Mouse (Mus musculus) neural tube, embryonic 13.5 days (tissue): ENCODE data around the gene Gm49325. TPM values are rescaled to one million over a fixed set of nuclear protein-coding genes. Genes with fewer than 3 reads are reported as not detected.
A peak's percentile ranks its signal among the peaks of the same experiment; 100 is the strongest.

Source experiments
- ATAC-seq: fragments of 200-750 bp; cut with Nextera tagmentation; 2 replicates; pipeline ENCODE4 v1.8.0; 2017; ENCODE audit warnings: low read depth, mild to moderate bottlenecking, moderate TSS enrichment, moderate library complexity
- H3K27ac ChIP-seq: fragments of 300-500 bp; sonication (generic); replicated peaks from 2 replicates; pipeline ENCODE4 v1.5.1; 2015; ENCODE audit warnings: moderate library complexity, mild to moderate bottlenecking, inconsistent platforms
- H3K27me3 ChIP-seq: fragments of 300-500 bp; sonication (generic); 2 replicates; pipeline ENCODE4 v1.6.1; 2015; ENCODE audit warnings: mild to moderate bottlenecking, inconsistent platforms
- H3K36me3 ChIP-seq: fragments of 300-500 bp; sonication (generic); 2 replicates; pipeline ENCODE4 v1.6.1; 2015; ENCODE audit warnings: mild to moderate bottlenecking, inconsistent platforms
- H3K4me1 ChIP-seq: fragments of 300-500 bp; sonication (generic); replicated peaks from 2 replicates; pipeline ENCODE4 v1.6.1; 2015; ENCODE audit warnings: inconsistent platforms
- H3K4me2 ChIP-seq: fragments of 300-500 bp; sonication (generic); 2 replicates; pipeline ENCODE4 v1.6.1; 2015; ENCODE audit warnings: inconsistent platforms, mild to moderate bottlenecking, moderate library complexity
- H3K4me3 ChIP-seq: fragments of 300-500 bp; sonication (generic); 2 replicates; pipeline ENCODE4 v1.5.1; 2015; ENCODE audit warnings: mild to moderate bottlenecking, inconsistent platforms
- H3K9ac ChIP-seq: fragments of 300-500 bp; sonication (generic); 2 replicates; pipeline ENCODE4 v1.6.1; 2015; ENCODE audit warnings: moderate library complexity, mild to moderate bottlenecking, inconsistent platforms
- H3K9me3 ChIP-seq: fragments of 300-500 bp; sonication (generic); 2 replicates; pipeline ENCODE4 v1.6.1; 2016; ENCODE audit warnings: inconsistent platforms
- WGBS: fragments of 180-500 bp; shearing (Covaris S2); methylation state at CpG from one replicate; pipeline ENCODE4 v1.1.7; 2015; 5-methylcytosine and 5-hydroxymethylcytosine counted together
- polyA plus RNA-seq: library from polyadenylated mRNA; unstranded; fragments of >200 nt; fragmentation: Nextera tagmentation; extraction: Ambion mirVana; gene quantifications from 2 replicates; pipeline ENCODE4 v1.2.1, GENCODE M21; 2015

Gene Gm49325
- 2.0 and 8.6 TPM in 2 replicates for polyA plus RNA-seq

GRCm38 (mm10) chr10:77605908-77606826 lies at the start of gene Gm49325, which contains the start of gene Sumo3:
Gm49325 (plus strand) TSS chr10:77606197.
Sumo3 (plus strand) TSS chr10:77606097.
- ATAC-seq = peak; percentile 85
- peak within 1 kb of the TSS; percentile 80 for H3K9ac ChIP-seq

GRCm38 (mm10) chr10:77556631-77557030 lies 49.4 kb upstream of the Gm49325 start:
- Histone ChIP-seq H3K27ac (no peak overlapping the region), H3K36me3 (no peaks in the 10 kb centered on the region), H3K9me3 (no peaks in the 10 kb centered on the region), H3K4me3 (no peak overlapping the region), H3K9ac (no peak overlapping the region), H3K27me3 (no peaks in the 10 kb centered on the region), H3K4me2 (no peak overlapping the region), H3K4me1 (no peaks in the 10 kb centered on the region)
- WGBS = 95% methylated on average over 7 of the region's 7 CpGs
- no peak for ATAC-seq

More at GRCm38 (mm10) chr10:77605908-77606826, at the start of gene Gm49325, which contains the start of gene Sumo3:
- Histone ChIP-seq H3K36me3 (peaks cover 26% of the 10 kb centered on the region), H3K4me3 (peak within 1 kb of the TSS; percentile 75), H3K27ac (peak within 1 kb of the TSS; percentile 94), H3K4me2 (peak within 1 kb of the TSS; percentile 93), H3K27me3 (no peaks in the 10 kb centered on the region), H3K9me3 (peaks cover 5% of the 10 kb centered on the region; the same call in 1 of the 2 replicates), H3K4me1 (peaks cover 31% of the 10 kb centered on the region)
- under 1% methylated on average over 119 of the region's 119 CpGs for WGBS

GRCm38 (mm10) chr10:77557641-77558040 lies 48.4 kb upstream of the Gm49325 start:
- Histone ChIP-seq H3K27ac (no peak overlapping the region), H3K36me3 (no peaks in the 10 kb centered on the region), H3K9me3 (no peaks in the 10 kb centered on the region), H3K27me3 (no peaks in the 10 kb centered on the region), H3K9ac (no peak overlapping the region), H3K4me2 (no peak overlapping the region), H3K4me1 (no peaks in the 10 kb centered on the region), H3K4me3 (no peak overlapping the region)
- ATAC-seq = no peak
- WGBS = 90% methylated on average over 4 of the region's 4 CpGs

GRCm38 (mm10) chr10:77560090-77560489 lies 45.9 kb upstream of the Gm49325 start:
- Histone ChIP-seq H3K36me3 (no peaks in the 10 kb centered on the region), H3K27ac (no peak overlapping the region), H3K9me3 (no peaks in the 10 kb centered on the region), H3K4me2 (no peak overlapping the region), H3K4me3 (no peak overlapping the region), H3K9ac (no peak overlapping the region), H3K27me3 (no peaks in the 10 kb centered on the region), H3K4me1 (no peaks in the 10 kb centered on the region)
- no peak for ATAC-seq
- WGBS = 93% methylated on average over 11 of the region's 11 CpGs

- no peak for ATAC-seq
- WGBS = 88% methylated on average over 9 of the region's 9 CpGs
Observed at GRCm38 (mm10) chr10:77560830-77561229, 45.2 kb upstream of the Gm49325 start.

GRCm38 (mm10) chr10:77561508-77561907 lies 44.5 kb upstream of the Gm49325 start:
- Histone ChIP-seq H3K4me3 (no peak overlapping the region), H3K27ac (no peak overlapping the region), H3K27me3 (no peaks in the 10 kb centered on the region), H3K9ac (no peak overlapping the region), H3K36me3 (no peaks in the 10 kb centered on the region), H3K9me3 (no peaks in the 10 kb centered on the region), H3K4me2 (no peak overlapping the region), H3K4me1 (no peaks in the 10 kb centered on the region)
- 61% methylated on average over 2 of the region's 2 CpGs for WGBS
- ATAC-seq = no peak

More at GRCm38 (mm10) chr10:77560830-77561229, 45.2 kb upstream of the Gm49325 start:
- Histone ChIP-seq H3K27ac (no peak overlapping the region), H3K4me2 (no peak overlapping the region), H3K9ac (no peak overlapping the region), H3K4me1 (no peaks in the 10 kb centered on the region), H3K27me3 (no peaks in the 10 kb centered on the region), H3K36me3 (no peaks in the 10 kb centered on the region), H3K9me3 (no peaks in the 10 kb centered on the region), H3K4me3 (no peak overlapping the region)

- H3K27me3 ChIP-seq = no peaks in the 10 kb centered on the region
- H3K4me2 ChIP-seq = no peak overlapping the region
- no peaks in the 10 kb centered on the region for H3K36me3 ChIP-seq
- no peak overlapping the region for H3K27ac ChIP-seq
- H3K9me3 ChIP-seq = no peaks in the 10 kb centered on the region
- no peak overlapping the region for H3K9ac ChIP-seq
- ATAC-seq = no peak
- H3K4me1 ChIP-seq = no peaks in the 10 kb centered on the region
- H3K4me3 ChIP-seq = no peak overlapping the region
- 88% methylated on average over 8 of the region's 8 CpGs for WGBS
Observed at GRCm38 (mm10) chr10:77565005-77565404, 41.0 kb upstream of the Gm49325 start.

- Histone ChIP-seq H3K27me3 (no peaks in the 10 kb centered on the region), H3K4me1 (no peaks in the 10 kb centered on the region), H3K9me3 (no peaks in the 10 kb centered on the region), H3K4me3 (no peak overlapping the region), H3K27ac (no peak overlapping the region), H3K36me3 (no peaks in the 10 kb centered on the region), H3K4me2 (no peak overlapping the region), H3K9ac (no peak overlapping the region)
- ATAC-seq = no peak
- 40% methylated on average over 8 of the region's 8 CpGs for WGBS
Observed at GRCm38 (mm10) chr10:77566651-77567050, 39.3 kb upstream of the Gm49325 start.

- Histone ChIP-seq H3K36me3 (no peaks in the 10 kb centered on the region), H3K4me3 (no peak overlapping the region), H3K27me3 (no peaks in the 10 kb centered on the region; the same call in 1 of the 2 replicates), H3K4me1 (no peaks in the 10 kb centered on the region), H3K27ac (no peak overlapping the region), H3K9me3 (no peaks in the 10 kb centered on the region), H3K4me2 (no peak overlapping the region), H3K9ac (no peak overlapping the region)
- ATAC-seq = no peak
- 33% methylated on average over 7 of the region's 7 CpGs for WGBS
Observed at GRCm38 (mm10) chr10:77569481-77569880, 36.5 kb upstream of the Gm49325 start.

- WGBS = 53% methylated on average over 6 of the region's 6 CpGs
Observed at GRCm38 (mm10) chr10:77569973-77570658, 35.9 kb upstream of the Gm49325 start.

GRCm38 (mm10) chr10:77572225-77572624 lies 33.8 kb upstream of the Gm49325 start:
- H3K4me2 ChIP-seq = no peak overlapping the region
- WGBS = 34% methylated on average over 3 of the region's 3 CpGs
- no peak overlapping the region for H3K9ac ChIP-seq
- no peaks in the 10 kb centered on the region; the same call in 1 of the 2 replicates for H3K27me3 ChIP-seq
- H3K4me1 ChIP-seq = no peaks in the 10 kb centered on the region
- H3K27ac ChIP-seq = no peak overlapping the region
- H3K4me3 ChIP-seq = no peak overlapping the region
- no peaks in the 10 kb centered on the region for H3K9me3 ChIP-seq
- no peaks in the 10 kb centered on the region for H3K36me3 ChIP-seq
- ATAC-seq = no peak

More at GRCm38 (mm10) chr10:77569973-77570658, 35.9 kb upstream of the Gm49325 start:
- Histone ChIP-seq H3K27me3 (no peaks in the 10 kb centered on the region; the same call in 1 of the 2 replicates), H3K4me3 (no peak overlapping the region), H3K4me2 (no peak overlapping the region), H3K9ac (no peak overlapping the region), H3K4me1 (no peaks in the 10 kb centered on the region), H3K9me3 (no peaks in the 10 kb centered on the region), H3K27ac (no peak overlapping the region), H3K36me3 (no peaks in the 10 kb centered on the region)
- ATAC-seq = no peak

- ATAC-seq = no peak
- Histone ChIP-seq H3K4me1 (no peaks in the 10 kb centered on the region), H3K4me3 (no peak overlapping the region), H3K4me2 (no peak overlapping the region), H3K27ac (no peak overlapping the region), H3K27me3 (no peaks in the 10 kb centered on the region; the same call in 1 of the 2 replicates), H3K9me3 (no peaks in the 10 kb centered on the region), H3K9ac (no peak overlapping the region), H3K36me3 (no peaks in the 10 kb centered on the region)
- 80% methylated on average over 1 of the region's 1 CpGs for WGBS
Observed at GRCm38 (mm10) chr10:77573162-77573561, 32.8 kb upstream of the Gm49325 start.
